Mouse (Mus musculus): ENCODE results near the gene Ccdc86. TPM values are rescaled to one million over a fixed set of nuclear protein-coding genes. Genes with fewer than 3 reads are reported as not detected.
A peak's percentile ranks its signal among the peaks of the same experiment; 100 is the strongest.

The Ccdc86 gene
- 2.5 and 3.2 TPM in 2 replicates for polyA plus RNA-seq (2012; rRNA removed)

DNA sequence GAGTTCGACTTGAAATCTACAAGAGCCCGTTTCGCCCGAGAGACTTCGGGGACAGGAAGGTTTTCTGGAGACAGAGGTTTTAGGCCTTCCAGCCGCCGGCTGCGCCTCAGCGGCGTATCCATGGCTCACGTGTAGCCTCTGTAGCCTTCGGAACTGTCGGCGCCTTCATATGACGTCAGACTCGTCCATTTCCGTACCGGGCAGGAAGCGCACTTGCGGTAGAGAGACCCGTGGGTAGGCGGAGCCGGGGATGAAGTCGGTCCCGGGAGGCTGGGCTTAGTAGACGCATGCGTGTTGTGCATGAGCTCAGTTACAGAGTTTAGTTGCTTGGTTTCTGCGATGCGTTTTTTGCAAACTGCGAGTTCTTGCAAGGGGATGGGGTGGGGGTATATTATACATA is at the start of gene Ccdc86:
Gene Ccdc86, minus strand, starts transcription at position 155 of the 400 bp plus-strand sequence.
- under 1% methylated on average over 30 of the region's 30 CpGs for WGBS
- Histone ChIP-seq H3K27me3 (ENCODE audit: control insufficient read depth, insufficient read depth, low read length) (no peaks in the 10 kb centered on the region), H3K36me3 (ENCODE audit: control insufficient read depth, insufficient read depth, low read length) (peaks cover 10% of the 10 kb centered on the region), H3K27ac (ENCODE audit: insufficient read depth, low read depth, low read length) (peak within 1 kb of the TSS; percentile 11; the same call in 1 of the 2 replicates), H3K4me1 (ENCODE audit: control insufficient read depth, insufficient read depth, insufficient read length, low read length) (peaks cover 12% of the 10 kb centered on the region), H3K4me3 (ENCODE audit: low read depth, low read length) (peak within 1 kb of the TSS; percentile 78)
- TF ChIP-seq POLR2A (IDR thresholded peaks at IDR 0.05; ENCODE audit: low read depth, low read length) (peak; percentile 58), CTCF (IDR thresholded peaks at IDR 0.05; ENCODE audit: extremely low read depth, insufficient read length, insufficient replicate concordance, low read depth, low read length) (no peak)

DNA sequence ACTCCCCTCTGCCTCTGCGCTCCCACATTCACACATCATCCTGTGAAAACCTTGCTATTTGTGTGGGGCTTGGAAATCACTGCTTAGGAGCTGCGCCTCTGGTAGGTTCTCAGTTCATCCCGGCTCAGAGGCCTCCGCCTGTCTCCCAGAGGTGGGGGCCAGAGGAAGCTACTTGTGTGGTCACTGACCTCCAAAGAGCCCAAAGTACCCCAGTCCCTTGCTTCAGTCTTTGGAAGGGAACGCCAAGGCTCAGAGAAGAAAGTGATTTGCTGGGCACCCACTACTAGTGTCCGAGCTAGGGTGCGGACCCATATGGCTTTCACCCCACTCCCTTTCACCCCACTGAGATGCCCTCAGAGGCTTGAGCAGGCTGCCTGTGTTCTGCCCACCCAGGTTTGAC is 44.1 kb upstream of the Ccdc86 start, which contains the start of gene Ms4a15:
Gene Ms4a15, minus strand, starts transcription at position 101 of the 400 bp plus-strand sequence.
- 95% methylated on average over 7 of the region's 7 CpGs for WGBS
- TF ChIP-seq CTCF (IDR thresholded peaks at IDR 0.05; ENCODE audit: extremely low read depth, insufficient read length, insufficient replicate concordance, low read depth, low read length) (no peak), POLR2A (IDR thresholded peaks at IDR 0.05; ENCODE audit: low read depth, low read length) (no peak)
- Histone ChIP-seq H3K4me1 (ENCODE audit: control insufficient read depth, insufficient read depth, insufficient read length, low read length) (peaks cover 7% of the 10 kb centered on the region; the same call in 1 of the 2 replicates), H3K4me3 (ENCODE audit: low read depth, low read length) (no peak within 1 kb of the TSS), H3K27me3 (ENCODE audit: control insufficient read depth, insufficient read depth, low read length) (no peaks in the 10 kb centered on the region), H3K36me3 (ENCODE audit: control insufficient read depth, insufficient read depth, low read length) (peaks cover 6% of the 10 kb centered on the region), H3K27ac (ENCODE audit: insufficient read depth, low read depth, low read length) (no peak within 1 kb of the TSS)

DNA sequence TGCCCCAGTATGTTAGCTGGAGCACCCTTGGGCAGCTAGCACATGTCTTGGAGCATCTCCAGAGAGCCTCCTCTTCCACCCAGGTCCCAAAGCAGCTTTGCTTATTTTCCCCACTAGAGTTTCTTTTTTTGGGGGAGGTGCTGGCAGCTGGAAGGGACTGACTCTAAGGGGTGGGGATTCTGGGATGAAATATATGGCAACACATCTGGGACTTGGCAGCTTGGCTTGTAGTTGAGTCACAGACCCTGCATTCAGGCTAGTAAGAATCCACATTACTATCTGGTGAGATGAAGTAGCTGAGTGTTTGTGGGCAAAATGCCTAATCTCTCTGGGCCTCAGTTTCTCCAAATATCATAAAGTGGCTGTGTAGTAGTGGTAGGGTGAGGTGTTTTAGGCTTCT is 42.8 kb upstream of the Ccdc86 start:
- TF ChIP-seq CTCF (IDR thresholded peaks at IDR 0.05; ENCODE audit: extremely low read depth, insufficient read length, insufficient replicate concordance, low read depth, low read length) (no peak), POLR2A (IDR thresholded peaks at IDR 0.05; ENCODE audit: low read depth, low read length) (no peak)
- Histone ChIP-seq H3K36me3 (ENCODE audit: control insufficient read depth, insufficient read depth, low read length) (peaks cover 4% of the 10 kb centered on the region), H3K27ac (ENCODE audit: insufficient read depth, low read depth, low read length) (no peak overlapping the region), H3K4me1 (ENCODE audit: control insufficient read depth, insufficient read depth, insufficient read length, low read length) (peaks cover 9% of the 10 kb centered on the region; the same call in 1 of the 2 replicates), H3K4me3 (ENCODE audit: low read depth, low read length) (no peak overlapping the region), H3K27me3 (ENCODE audit: control insufficient read depth, insufficient read depth, low read length) (no peaks in the 10 kb centered on the region)

DNA sequence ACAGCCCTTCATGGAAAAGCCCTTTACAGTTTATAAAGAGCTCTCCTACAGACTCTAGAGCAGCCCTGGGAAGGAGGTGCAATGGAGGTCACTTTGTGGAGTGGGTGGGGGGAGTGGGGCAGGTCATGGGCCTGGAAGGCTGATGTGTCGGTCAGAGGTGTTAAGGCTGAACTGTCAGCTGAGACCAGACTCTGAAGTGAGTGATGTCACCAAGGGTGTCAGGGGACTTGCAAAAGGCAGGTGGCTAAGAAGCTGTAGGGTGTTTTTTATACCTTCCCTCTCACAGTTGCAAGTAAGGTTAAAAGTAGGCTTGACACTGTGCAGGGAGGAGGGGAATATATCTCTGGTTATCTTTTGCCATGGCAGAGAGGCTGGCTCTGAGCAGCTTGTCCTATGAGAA is 41.7 kb upstream of the Ccdc86 start:
- H3K4me3 ChIP-seq (ENCODE audit: low read depth, low read length) = no peak overlapping the region
- 54% methylated on average over 1 of the region's 1 CpGs for WGBS
- TF ChIP-seq POLR2A (IDR thresholded peaks at IDR 0.05; ENCODE audit: low read depth, low read length) (no peak), CTCF (IDR thresholded peaks at IDR 0.05; ENCODE audit: extremely low read depth, insufficient read length, insufficient replicate concordance, low read depth, low read length) (no peak)
- peaks cover 9% of the 10 kb centered on the region; the same call in 1 of the 2 replicates for H3K4me1 ChIP-seq (ENCODE audit: control insufficient read depth, insufficient read depth, insufficient read length, low read length)
- no peak overlapping the region for H3K27ac ChIP-seq (ENCODE audit: insufficient read depth, low read depth, low read length)
- no peaks in the 10 kb centered on the region for H3K27me3 ChIP-seq (ENCODE audit: control insufficient read depth, insufficient read depth, low read length)
- H3K36me3 ChIP-seq (ENCODE audit: control insufficient read depth, insufficient read depth, low read length) = 0 out of 2 replicates have a peak, but pooled peaks cover under 1% of the 10 kb centered on the region

DNA sequence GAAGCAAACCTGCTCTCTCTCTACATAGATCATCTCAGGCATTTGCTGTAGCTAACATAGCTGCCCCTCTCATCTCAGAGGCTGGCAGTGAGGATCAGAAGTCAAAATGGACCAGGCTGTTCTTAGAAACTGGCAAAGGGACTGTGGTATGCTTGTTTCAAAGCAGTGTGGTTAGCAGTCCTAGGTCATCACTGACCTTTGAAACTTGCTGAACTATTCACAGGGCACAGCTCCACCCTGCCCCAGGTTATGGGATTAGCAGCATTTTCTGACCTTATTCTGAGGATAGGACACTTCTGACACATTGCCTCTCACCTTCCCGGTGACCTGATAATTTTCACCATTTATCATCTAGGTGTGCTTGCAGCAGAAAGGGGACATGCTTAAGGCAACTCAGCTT is 39.5 kb upstream of the Ccdc86 start:
- H3K4me1 ChIP-seq (ENCODE audit: control insufficient read depth, insufficient read depth, insufficient read length, low read length) = peaks cover 9% of the 10 kb centered on the region; the same call in 1 of the 2 replicates
- no peak overlapping the region for H3K4me3 ChIP-seq (ENCODE audit: low read depth, low read length)
- no peaks in the 10 kb centered on the region for H3K27me3 ChIP-seq (ENCODE audit: control insufficient read depth, insufficient read depth, low read length)
- TF ChIP-seq CTCF (IDR thresholded peaks at IDR 0.05; ENCODE audit: extremely low read depth, insufficient read length, insufficient replicate concordance, low read depth, low read length) (no peak), POLR2A (IDR thresholded peaks at IDR 0.05; ENCODE audit: low read depth, low read length) (no peak)
- no peak overlapping the region for H3K27ac ChIP-seq (ENCODE audit: insufficient read depth, low read depth, low read length)
- 41% methylated on average over 1 of the region's 1 CpGs for WGBS
- H3K36me3 ChIP-seq (ENCODE audit: control insufficient read depth, insufficient read depth, low read length) = no peaks in the 10 kb centered on the region

DNA sequence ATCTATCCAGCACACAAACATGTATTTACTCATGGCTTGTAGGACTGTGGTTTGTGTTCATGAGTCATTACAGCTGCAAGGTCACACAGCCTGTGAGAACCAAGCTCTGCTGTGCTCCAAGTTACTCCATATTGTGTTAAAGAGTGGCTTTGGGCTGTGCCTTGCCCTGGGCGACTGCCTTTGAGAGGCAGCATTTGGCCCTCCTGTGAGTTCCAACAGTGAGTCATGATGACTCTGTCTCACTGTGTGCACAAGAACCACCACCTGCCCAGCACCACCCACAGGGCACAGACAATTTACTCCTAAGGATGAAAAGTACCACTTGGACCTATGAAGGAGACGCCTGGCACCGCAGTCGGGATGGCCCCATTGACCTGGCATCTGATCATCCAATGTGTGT is 36.8 kb upstream of the Ccdc86 start:
- H3K4me1 ChIP-seq (ENCODE audit: control insufficient read depth, insufficient read depth, insufficient read length, low read length) = peaks cover 14% of the 10 kb centered on the region
- no peaks in the 10 kb centered on the region for H3K27me3 ChIP-seq (ENCODE audit: control insufficient read depth, insufficient read depth, low read length)
- H3K4me3 ChIP-seq (ENCODE audit: low read depth, low read length) = no peak overlapping the region
- TF ChIP-seq POLR2A (IDR thresholded peaks at IDR 0.05; ENCODE audit: low read depth, low read length) (no peak), CTCF (IDR thresholded peaks at IDR 0.05; ENCODE audit: extremely low read depth, insufficient read length, insufficient replicate concordance, low read depth, low read length) (no peak)
- 91% methylated on average over 4 of the region's 4 CpGs for WGBS
- no peak overlapping the region for H3K27ac ChIP-seq (ENCODE audit: insufficient read depth, low read depth, low read length)
- H3K36me3 ChIP-seq (ENCODE audit: control insufficient read depth, insufficient read depth, low read length) = no peaks in the 10 kb centered on the region

DNA sequence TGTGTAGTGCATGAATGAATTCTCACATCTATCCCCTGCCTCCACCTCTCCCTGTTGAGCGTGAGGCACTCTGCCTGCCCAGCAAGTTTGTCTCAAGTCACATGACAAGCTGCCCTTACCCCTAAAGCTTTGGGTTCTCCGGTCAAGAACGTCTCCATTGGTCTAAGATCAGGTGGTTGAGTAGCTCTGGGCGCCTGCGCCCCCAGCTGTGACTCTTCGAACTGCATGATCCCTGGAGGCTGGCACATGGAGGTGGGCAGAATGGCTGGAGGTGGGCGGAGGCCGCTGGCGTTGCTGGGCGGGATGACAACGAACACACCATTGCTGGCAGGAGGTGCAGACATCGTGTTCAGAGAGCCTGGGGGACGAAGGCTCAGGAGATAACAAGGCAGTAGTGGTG is 35.5 kb upstream of the Ccdc86 start:
- H3K36me3 ChIP-seq (ENCODE audit: control insufficient read depth, insufficient read depth, low read length) = no peaks in the 10 kb centered on the region
- no peak overlapping the region for H3K4me3 ChIP-seq (ENCODE audit: low read depth, low read length)
- TF ChIP-seq POLR2A (IDR thresholded peaks at IDR 0.05; ENCODE audit: low read depth, low read length) (no peak), CTCF (IDR thresholded peaks at IDR 0.05; ENCODE audit: extremely low read depth, insufficient read length, insufficient replicate concordance, low read depth, low read length) (no peak)
- WGBS = 93% methylated on average over 13 of the region's 13 CpGs
- no peak overlapping the region for H3K27ac ChIP-seq (ENCODE audit: insufficient read depth, low read depth, low read length)
- no peaks in the 10 kb centered on the region for H3K27me3 ChIP-seq (ENCODE audit: control insufficient read depth, insufficient read depth, low read length)
- H3K4me1 ChIP-seq (ENCODE audit: control insufficient read depth, insufficient read depth, insufficient read length, low read length) = peaks cover 24% of the 10 kb centered on the region

Measured in small intestine, adult 2 months (tissue).